Mouse (Mus musculus): Measurements from ENCODE around the gene Ttc7b.

Gene Ttc7b

GRCm38 (mm10) chr12:100414717-100415398, 105.8 kb downstream of the Ttc7b start:
- DNase-seq (ENCODE audit: low spot score in 2 of 2), result no peak

DNA sequence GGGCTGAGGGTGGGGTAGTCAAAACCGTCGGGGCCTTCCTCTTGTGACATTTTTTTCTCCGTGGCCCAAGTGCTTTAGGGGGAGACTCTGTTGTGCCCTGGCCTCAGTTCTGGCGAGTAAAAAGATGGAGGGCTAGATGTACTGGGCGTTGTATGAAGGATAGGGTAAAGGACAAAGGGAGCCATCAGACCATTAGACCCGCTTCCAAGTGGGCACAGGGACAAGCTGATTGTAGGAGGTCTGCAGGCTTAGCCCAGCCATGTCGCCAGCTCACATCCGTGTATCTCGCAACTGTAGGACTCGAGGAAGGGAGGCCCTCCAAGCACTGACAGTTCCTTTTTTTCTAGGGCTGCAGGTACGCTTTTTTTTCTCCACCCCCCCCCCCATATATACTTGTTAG, 111.9 kb downstream of the Ttc7b start:
- DNase-seq (ENCODE audit: low spot score in 2 of 2), result no peak

DNA sequence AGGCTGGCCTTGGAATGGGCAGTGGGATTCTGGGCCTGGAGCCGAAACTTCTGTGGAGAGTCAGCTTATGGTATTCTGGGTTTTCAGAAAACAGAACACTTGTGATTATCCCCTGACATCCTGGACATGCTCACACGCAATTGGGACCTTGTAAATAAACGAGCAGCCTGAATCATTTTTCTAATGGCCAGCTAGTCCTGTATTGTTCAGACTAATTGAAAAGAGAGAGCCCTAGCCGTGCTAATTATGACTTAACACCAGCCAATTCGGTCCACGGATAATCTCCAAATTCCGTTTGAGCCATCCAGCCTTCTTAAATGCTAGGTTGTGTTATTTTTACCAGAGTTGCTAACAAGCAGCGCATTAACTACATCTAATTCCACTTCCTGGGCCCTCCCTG, 112.5 kb downstream of the Ttc7b start:
- DNase-seq (ENCODE audit: low spot score in 2 of 2), result no peak

DNA sequence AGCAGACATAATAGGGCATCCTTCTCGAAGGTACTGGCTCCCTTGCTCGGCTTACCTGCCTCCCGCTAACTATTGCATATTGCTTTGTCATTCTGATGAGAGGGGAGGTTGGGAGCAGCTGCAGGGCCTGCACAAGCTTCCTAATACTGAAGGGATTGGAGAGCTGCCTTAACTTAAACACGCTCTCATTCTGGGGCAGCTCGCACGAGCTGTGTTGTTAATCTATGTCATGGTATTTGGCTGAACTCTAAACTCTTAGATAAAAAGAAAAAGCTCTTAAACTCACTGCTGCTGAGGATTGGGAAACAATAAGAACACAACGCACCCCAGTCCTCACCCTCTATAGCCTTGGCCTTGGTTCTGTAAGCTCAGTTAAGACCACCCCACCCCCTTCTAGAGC, 113.3 kb downstream of the Ttc7b start:
- DNase-seq (ENCODE audit: low spot score in 2 of 2), result no peak

- no peak for DNase-seq (ENCODE audit: low spot score in 2 of 2)
These were observed 114.5 kb downstream of the Ttc7b start for GRCm38 (mm10) chr12:100406094-100406493.

DNA sequence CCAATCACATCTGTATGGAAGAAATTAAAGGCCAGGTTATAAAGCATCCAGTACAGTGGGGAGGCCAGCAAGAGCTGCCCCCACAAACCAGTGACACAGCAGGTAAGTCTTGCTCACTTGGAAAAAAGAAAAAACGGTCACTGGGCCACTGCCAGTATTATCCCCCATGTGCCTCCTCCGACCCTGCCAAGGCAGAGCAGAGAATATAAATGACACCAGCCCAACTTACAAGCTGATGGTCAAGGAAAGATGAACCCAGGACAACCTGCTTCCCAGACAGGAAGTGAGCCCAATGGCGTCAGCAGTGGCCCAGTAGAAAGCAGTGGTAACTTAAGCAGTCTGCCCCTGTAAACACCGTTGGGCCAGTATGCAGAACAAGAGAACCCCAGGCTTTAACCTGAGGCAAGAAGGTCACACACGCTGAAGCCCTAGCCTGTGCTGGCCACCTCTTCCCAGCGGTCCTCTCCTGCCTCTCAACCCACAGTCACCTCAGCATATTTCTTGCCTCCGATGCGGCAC, 115.1 kb downstream of the Ttc7b start:
- no peak for DNase-seq (ENCODE audit: low spot score in 2 of 2)

DNA sequence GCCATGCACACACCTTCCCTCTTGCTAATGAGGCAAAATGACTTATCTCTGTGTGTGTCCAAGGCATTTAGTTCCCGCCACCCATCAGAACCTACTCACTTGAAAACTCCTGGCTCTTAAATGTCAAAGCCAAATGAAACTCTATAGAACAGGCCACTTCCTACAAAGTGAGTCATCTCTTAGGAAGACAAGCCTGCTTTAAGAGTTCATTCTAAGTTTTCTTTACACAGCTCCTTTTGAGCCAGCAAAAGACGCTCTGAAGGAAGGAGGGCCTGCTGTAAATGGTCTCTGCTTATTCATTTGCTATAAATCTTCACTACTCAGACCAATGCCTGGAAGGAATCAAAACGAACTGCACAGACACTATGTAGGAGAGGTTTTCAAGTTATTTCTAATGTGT, 116.2 kb downstream of the Ttc7b start:
- no peak for DNase-seq (ENCODE audit: low spot score in 2 of 2)

DNA sequence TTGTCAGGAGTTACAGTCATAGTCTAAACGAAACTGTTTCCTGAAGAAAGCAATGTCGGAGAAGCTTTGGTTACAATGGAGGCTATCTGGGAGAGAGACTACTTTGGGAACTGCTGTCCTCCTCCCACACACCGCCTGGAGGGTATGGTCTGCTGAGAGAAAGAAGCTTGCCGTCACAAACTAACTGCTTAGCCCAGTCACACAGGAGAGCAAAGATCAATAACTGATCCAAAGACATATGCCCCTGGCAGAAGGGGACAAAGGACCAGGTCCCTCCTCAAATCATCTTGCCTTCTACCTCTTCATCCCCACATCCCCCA, 117.7 kb downstream of the Ttc7b start:
- no peak for DNase-seq (ENCODE audit: low spot score in 2 of 2)

- no peak for DNase-seq (ENCODE audit: low spot score in 2 of 2)
These were observed 118.2 kb downstream of the Ttc7b start for GRCm38 (mm10) chr12:100402296-100403004.

GRCm38 (mm10) chr12:100400119-100400518, 120.5 kb downstream of the Ttc7b start:
- DNase-seq (ENCODE audit: low spot score in 2 of 2), result no peak

- no peak for DNase-seq (ENCODE audit: low spot score in 2 of 2)
These were observed 121.4 kb downstream of the Ttc7b start for GRCm38 (mm10) chr12:100399126-100399727.

- no peak for DNase-seq (ENCODE audit: low spot score in 2 of 2)
These were observed 122.2 kb downstream of the Ttc7b start for GRCm38 (mm10) chr12:100398268-100398943.

- DNase-seq (ENCODE audit: low spot score in 2 of 2), result no peak
These were observed 123.0 kb downstream of the Ttc7b start for GRCm38 (mm10) chr12:100397432-100398146.

- no peak for DNase-seq (ENCODE audit: low spot score in 2 of 2)
These were observed 123.8 kb downstream of the Ttc7b start for GRCm38 (mm10) chr12:100396806-100397205.

GRCm38 (mm10) chr12:100393532-100393931, 127.1 kb downstream of the Ttc7b start:
- no peak for DNase-seq (ENCODE audit: low spot score in 2 of 2)

DNA sequence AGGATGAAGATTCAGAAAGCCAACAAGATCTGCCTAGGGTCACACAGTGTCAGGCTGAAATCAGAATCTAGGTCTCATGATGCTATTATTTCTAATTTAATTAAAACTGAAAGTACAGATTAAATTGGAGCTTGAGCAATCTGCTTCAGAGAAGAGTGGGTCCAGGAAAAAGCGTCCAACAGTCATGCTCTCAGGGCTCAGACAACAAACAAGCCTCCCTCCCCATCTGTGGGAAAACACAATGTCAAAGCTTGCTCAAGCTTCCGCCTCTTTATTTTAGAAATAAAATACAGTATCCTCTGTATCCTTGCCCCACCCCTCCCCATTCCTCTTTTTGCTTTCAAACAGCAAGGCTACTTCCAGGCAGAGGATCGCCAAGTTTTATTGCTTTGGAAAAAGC, 127.5 kb downstream of the Ttc7b start:
- no peak for DNase-seq (ENCODE audit: low spot score in 2 of 2)

GRCm38 (mm10) chr12:100392466-100392865, 128.2 kb downstream of the Ttc7b start:
- DNase-seq (ENCODE audit: low spot score in 2 of 2), result no peak

DNA sequence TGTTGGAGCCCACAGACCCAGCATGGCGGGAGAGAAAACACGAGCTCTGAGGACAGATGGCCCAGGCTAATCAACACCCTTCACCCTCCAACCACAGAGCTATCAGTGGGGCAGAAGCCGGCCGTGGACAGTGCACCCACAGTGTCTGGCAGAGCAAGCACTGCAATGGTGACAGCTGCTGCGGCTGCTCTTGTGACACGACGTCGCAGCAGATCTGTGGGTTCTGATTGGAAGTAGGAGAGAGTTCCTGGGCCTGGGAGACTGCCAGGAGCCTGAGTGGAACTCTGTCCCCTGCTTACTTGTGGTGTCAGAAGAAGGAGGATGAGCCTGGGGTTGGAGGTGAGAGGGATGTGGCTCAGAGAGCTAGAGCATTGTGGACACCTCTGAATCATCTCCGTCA, 128.7 kb downstream of the Ttc7b start:
- no peak for DNase-seq (ENCODE audit: low spot score in 2 of 2)

GRCm38 (mm10) chr12:100389878-100390710, 130.5 kb downstream of the Ttc7b start:
- DNase-seq (ENCODE audit: low spot score in 2 of 2), result no peak

DNA sequence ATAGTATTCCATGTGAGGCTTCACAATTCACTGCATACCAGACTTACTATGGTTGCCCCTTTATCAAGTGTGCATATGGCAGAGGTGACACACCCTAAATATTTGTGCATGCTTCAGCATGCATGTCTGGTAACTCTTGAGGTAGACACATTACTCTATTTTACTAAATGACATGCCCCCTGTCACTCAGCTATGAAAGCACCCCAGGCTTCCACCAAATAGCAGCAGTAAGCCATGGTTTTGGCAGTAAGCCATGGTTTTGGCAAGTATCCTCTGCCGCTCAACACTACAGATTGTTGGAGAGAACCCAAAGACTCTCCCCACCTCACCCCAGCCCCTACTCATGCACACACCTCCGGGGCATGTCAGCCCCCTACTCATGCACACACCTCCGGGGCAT, 134.4 kb downstream of the Ttc7b start:
- DNase-seq (ENCODE audit: low spot score in 2 of 2), result no peak

DNA sequence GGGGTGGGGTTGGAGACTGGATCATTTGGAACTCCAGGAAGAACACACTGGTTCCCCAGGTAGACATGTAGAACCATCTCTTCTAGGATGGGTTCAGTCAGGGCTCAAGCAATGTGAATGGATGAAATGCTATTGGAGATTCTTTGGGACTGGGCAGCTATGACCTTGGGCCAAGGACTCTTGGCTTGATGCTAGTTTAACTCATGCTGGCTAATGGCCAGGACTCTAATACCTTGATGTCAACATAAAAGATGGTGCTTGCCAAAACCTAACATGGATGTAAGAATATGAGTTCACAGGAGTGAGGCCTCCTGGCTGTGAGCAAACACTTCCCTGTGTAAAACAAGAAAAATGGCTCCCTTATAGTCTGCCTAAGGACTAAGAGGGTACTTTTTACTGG, 138.1 kb downstream of the Ttc7b start:
- no peak for DNase-seq (ENCODE audit: low spot score in 2 of 2)
